Mouse (Mus musculus): ENCODE data around the gene Tnfrsf9.

- TF ChIP-seq CTCF (IDR thresholded peaks at IDR 0.05; ENCODE audit: low read depth, low read length) (no peak), POLR2A (IDR thresholded peaks at IDR 0.05; ENCODE audit: extremely low read depth, insufficient read depth, low read length) (no peak)
Observed at GRCm38 (mm10) chr4:150900486-150900885, 13.9 kb upstream of the Tnfrsf9 start.

Data from liver, adult 2 months (tissue).